Mouse (Mus musculus) C2C12 (cell line): ENCODE measurements around the gene Adora3.

Experiments
- CEBPB ChIP-seq: IDR thresholded peaks from one replicate; pipeline ENCODE4 v1.6.1; 2011; ENCODE audit warnings: low read depth, mild to moderate bottlenecking, control low read depth, moderate library complexity
- CTCF ChIP-seq: IDR thresholded peaks from one replicate; pipeline ENCODE4 v1.5.1; 2011; ENCODE audit not compliant: control insufficient read depth, insufficient read depth, insufficient read length
- FOSL1 ChIP-seq: IDR thresholded peaks from one replicate; pipeline ENCODE4 v1.8.0; 2011; ENCODE audit warnings: mild to moderate bottlenecking, low read length; ENCODE audit not compliant: poor library complexity, insufficient read depth, severe bottlenecking
- MAX ChIP-seq: IDR thresholded peaks from one replicate; pipeline ENCODE4 v1.6.1; 2011; ENCODE audit warnings: mild to moderate bottlenecking, control low read depth
- MYOD1 ChIP-seq: IDR thresholded peaks from one replicate; pipeline ENCODE4 v1.6.1; 2011; ENCODE audit warnings: low read depth; ENCODE audit not compliant: control insufficient read depth, insufficient read length
- USF1 ChIP-seq: IDR thresholded peaks from one replicate; pipeline ENCODE4 v1.6.1; 2011; ENCODE audit warnings: low read depth, mild to moderate bottlenecking, control low read depth, moderate library complexity

DNA sequence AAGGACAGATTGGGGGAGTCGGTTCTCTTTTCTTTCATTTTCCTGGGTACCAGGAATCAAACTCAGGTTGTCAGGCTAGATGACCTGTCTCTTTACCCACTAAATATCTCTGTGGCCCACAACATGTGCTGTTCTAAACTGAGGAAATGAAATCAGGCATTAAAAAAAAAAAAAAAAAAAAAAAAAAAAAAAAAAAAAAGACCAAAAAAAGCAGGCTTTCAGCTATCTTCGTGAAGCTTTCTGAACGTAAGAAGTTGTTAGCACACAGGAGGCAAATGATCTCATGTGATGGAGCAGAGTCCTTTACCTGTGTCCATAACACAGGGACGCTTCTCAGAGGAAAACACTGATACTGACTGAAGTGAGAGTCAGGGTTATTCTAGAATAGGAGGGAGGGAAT is 65.5 kb downstream of the Adora3 start:
- no peak for TF ChIP-seq CEBPB
- no peak for TF ChIP-seq CTCF
- TF ChIP-seq FOSL1, result no peak
- no peak for TF ChIP-seq USF1
- no peak for TF ChIP-seq MAX
- TF ChIP-seq MYOD1, result no peak
